Mouse (Mus musculus) A20 (cell line): ENCODE measurements at regions not wholly inside any gene's neighbourhood (a gene's known extent, or its start where the extent isn't known, plus 50 kb on each side); places are given as distances from the start of the nearest gene placed in this dataset.

Source experiments
- DNase-seq: peaks from one replicate; pipeline ENCODE4 v3.0.0-alpha.2; 2011; ENCODE audit warnings: low read depth, low spot score

- DNase-seq, result no peak
These were observed 355.8 kb downstream of the Sorl1 start for GRCm38 (mm10) chr9:41768316-41768715.

DNA sequence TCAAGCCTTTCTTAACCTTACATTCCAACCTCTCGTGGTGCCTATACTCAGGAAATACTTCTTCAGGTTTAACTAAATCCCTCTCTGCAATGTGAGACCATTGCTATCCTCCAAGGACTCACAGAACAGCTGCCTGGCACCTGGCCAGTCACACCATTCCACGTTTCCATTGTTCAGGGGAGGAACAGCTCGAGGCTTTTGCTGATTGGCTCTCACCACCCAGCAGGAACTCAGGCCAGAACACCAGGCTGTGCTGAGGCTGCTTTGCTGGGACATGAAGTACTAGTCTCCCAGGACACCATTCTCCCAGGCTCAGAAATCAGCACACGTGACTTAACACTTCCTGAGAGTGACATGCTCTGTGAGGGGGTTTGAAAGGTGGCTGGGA lies 357.6 kb downstream of the Sorl1 start:
- DNase-seq, result no peak

- DNase-seq, result no peak
These were observed 358.1 kb downstream of the Sorl1 start for GRCm38 (mm10) chr9:41765816-41766532.

GRCm38 (mm10) chr9:41761050-41761576 lies 363.0 kb downstream of the Sorl1 start:
- no peak for DNase-seq

DNA sequence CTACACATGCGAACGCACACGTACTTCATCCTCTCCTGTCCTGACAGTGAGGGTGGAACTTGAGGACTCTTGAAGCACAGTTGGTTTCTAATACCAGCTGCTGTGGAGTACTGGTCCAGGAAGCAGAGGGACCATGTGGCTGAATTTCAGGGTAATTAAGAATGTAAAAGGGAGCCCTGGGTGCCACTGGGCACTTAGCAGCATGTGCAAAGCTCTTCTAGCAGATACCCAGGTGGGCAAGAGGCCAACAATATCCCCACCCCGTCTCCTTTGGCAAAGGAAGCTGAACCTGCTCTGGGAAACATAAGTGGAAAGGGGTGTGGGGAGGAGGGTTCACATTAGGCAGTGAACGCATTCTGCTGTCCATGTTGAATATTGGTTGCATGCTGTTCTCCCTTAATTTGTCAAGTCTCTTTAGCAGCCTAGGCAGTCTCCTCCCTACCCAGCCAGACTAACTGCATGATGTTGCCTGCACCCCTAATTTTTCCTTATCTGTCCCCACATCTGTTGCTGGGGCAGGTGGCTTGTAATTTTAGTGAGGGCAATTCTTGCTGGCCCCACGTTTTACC lies 369.6 kb downstream of the Sorl1 start:
- DNase-seq, result no peak

DNA sequence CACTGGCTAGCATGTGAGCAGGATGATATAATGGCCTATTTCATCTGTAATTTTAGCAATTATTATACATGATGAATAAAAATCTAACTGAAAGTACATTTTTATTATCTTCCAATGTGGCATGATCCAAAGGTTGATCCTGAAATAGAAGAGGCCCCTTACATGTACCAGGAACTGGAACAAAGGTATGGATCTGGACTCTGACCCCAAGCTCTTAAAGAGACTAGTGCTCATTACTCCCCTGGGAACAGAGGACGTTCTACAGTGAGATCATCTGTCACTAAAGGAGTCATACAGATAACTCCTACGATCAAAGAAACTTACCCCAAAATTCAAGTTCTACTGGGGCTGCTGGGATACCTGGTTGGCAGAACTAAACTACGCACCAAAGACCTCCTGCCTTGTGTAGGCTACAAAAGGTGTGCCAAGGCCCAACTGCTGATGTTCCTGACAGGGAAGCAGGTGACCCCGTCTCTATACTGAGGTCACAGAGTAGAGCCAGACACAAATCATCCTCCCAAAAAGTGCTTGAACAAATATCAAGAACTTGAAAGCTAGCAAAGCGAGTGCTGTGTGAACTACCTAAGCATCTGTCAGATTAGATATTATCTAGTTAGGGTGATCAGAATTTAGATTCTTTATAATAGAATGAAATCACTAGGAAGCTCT lies 378.0 kb downstream of the Sorl1 start:
- no peak for DNase-seq

GRCm38 (mm10) chr9:41741500-41741899 lies 382.6 kb downstream of the Sorl1 start:
- DNase-seq, result no peak

DNA sequence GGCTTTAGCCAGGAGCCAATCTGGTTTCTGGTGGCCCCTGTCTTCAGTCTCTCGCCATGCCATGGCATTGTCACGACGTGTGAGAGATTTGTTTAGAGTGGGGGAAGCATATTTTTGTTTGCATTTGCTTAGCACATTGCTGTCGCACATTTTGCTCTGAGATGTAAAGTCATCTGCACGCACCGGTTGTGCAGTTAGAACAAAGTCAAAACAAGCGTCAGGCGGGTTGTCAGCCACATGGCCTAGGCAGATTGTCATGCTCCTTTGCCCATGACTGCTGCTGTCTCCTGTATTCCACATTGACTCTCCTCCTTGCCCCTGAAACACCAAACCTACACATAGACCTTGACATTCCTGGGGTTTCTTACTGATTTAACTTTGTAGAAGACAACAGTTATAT lies 383.6 kb downstream of the Sorl1 start:
- no peak for DNase-seq

- DNase-seq, result no peak
These were observed 386.4 kb downstream of the Sorl1 start for GRCm38 (mm10) chr9:41737671-41738070.

DNA sequence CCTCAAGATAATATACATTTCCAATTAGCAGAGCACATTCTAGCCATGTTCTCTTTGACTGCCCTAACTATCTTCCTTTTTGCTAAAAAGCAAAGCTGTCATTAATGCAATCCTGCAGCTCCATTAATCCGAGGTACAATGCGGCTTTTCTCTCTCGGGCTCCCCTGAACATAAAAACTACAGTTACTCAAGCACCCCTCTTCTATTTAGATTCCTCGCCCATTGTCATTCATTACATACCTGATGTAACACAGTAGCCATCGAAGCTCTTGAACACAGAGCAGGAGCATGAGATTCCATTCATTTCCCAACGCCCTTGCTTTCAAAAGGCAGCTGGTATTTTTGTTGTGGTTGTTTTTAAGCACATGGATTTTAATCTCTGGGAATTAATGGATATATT lies 387.2 kb downstream of the Sorl1 start:
- DNase-seq, result no peak

DNA sequence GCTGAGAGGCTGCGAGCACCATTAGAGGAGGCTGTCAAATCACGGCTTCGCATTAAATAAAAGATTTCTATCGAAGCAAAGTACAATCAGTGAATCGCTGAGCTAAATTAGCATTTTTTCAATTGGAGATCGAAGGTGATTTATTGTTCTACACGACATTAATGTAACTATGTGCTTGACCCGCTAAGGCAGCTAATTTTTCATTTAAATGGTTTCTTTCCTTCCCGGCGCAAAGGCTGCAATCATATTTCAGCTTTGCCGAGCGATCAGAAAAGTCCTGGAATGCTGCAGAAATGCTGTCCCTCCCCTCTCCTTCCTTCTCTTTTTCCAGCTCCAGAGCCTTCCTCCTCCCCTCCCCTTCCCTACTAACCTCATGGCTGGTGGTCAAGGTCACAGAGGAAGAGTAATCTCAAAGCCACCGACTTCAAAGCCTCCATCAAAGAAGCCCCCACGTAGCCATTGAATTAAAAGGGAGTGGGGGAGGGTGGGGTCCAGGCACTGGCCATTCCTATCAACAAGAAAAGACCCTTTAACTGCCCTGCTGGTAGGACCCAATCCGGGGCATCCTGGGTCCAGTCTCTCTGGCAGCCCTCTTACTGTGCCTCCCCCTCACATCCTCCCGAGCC lies 387.8 kb downstream of the Sorl1 start:
- DNase-seq, result no peak

GRCm38 (mm10) chr9:41735448-41736233 lies 388.5 kb downstream of the Sorl1 start:
- no peak for DNase-seq

DNA sequence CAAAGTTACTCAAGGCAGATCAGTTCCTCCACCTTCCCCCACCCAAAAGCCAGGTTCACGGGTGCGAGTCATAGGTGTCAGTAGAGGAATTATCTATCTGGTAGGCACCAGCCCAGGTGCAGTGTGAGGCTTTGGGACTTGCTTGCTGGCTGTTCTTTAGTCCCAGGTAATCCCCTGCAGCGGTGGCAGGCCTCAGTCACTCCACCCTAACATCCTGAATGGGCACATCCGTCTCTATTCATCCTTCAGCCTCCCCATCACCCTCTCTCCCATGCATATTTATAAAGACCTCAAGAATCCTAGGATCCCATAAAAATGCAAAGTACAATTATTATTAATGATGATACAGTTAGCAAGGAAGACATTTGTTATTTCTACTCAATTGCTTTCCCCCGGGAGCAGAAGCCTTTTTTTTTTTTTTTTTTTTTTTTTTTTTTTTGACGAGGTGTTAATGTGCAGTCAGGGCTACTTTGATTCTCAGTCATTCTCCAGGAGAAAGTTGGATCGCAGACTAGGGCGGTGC lies 389.1 kb downstream of the Sorl1 start:
- DNase-seq, result no peak

- DNase-seq, result no peak
These were observed 402.5 kb downstream of the Sorl1 start for GRCm38 (mm10) chr9:41721609-41722008.

- no peak for DNase-seq
These were observed 408.9 kb downstream of the Sorl1 start for GRCm38 (mm10) chr9:41715231-41715630.

DNA sequence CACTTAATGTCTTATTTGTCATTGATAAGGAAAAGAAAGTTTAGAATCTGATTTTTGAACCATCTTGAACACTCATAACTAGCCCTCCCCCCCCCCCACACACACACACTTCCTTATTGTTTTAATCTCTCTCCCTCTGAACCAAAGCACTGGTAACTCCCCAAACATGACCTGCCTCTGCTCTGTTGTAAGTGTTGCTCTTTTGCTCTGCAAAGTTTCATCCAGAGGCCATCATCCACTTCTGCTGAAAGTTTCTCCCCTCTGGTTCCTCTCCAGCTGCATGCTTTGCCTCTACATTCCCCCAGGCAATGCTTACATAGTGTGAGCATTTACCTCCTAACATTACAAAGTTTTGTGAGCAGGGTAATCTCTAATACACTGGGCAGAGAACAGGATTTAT lies 418.1 kb downstream of the Sorl1 start:
- DNase-seq, result no peak

- no peak for DNase-seq
These were observed 418.6 kb downstream of the Sorl1 start for GRCm38 (mm10) chr9:41705461-41705903.

DNA sequence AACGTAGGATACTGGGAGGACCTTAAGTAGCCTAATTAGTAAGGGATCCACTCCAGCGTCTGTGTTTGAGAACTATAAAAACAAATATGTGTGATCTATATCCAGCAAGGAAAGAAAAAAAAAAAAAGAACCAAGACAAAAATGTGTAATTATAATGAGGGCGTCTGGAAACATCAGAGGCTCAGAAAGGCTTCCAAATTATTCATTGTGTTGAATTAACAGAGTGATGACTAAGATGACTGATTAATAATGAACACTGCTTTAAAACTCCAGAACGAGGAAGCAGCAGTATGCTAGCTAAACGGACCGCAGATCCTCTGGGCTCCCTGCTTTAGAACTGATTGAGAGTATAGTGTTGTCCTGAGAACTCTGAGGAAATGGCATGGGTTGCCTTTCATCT lies 421.0 kb downstream of the Sorl1 start:
- DNase-seq, result no peak

GRCm38 (mm10) chr9:41700683-41701082 lies 423.4 kb downstream of the Sorl1 start:
- no peak for DNase-seq

GRCm38 (mm10) chr9:41699031-41699430 lies 425.1 kb downstream of the Sorl1 start:
- no peak for DNase-seq
